Mouse (Mus musculus) neural tube, embryonic 14.5 days (tissue): Measurements from ENCODE around the gene Plekho2. TPM values are rescaled to one million over a fixed set of nuclear protein-coding genes. Genes with fewer than 3 reads are reported as not detected.
A peak's percentile ranks its signal among the peaks of the same experiment; 100 is the strongest.

Experiments used
- ATAC-seq: fragments of 200-750 bp; cut with Nextera tagmentation; 2 replicates; pipeline ENCODE4 v1.8.0; 2017; ENCODE audit warnings: low read depth, mild to moderate bottlenecking, moderate TSS enrichment, moderate library complexity
- H3K27ac ChIP-seq: fragments of 300-500 bp; sonication (generic); 2 replicates; pipeline ENCODE4 v1.5.1; 2014; ENCODE audit warnings: low read depth, mild to moderate bottlenecking, control low read depth, low read length, moderate library complexity, mixed read lengths
- H3K27me3 ChIP-seq: fragments of 300-500 bp; sonication (generic); 2 replicates; pipeline ENCODE4 v1.6.1; 2014; ENCODE audit warnings: low read length; ENCODE audit not compliant: control insufficient read depth, insufficient read depth
- H3K36me3 ChIP-seq: fragments of 300-500 bp; sonication (generic); 2 replicates; pipeline ENCODE4 v1.6.1; 2014; ENCODE audit warnings: low read length, mixed read lengths; ENCODE audit not compliant: control insufficient read depth, insufficient read depth
- H3K4me1 ChIP-seq: fragments of 300-500 bp; sonication (generic); 2 replicates; pipeline ENCODE4 v1.6.1; 2014; ENCODE audit warnings: low read length; ENCODE audit not compliant: control insufficient read depth, insufficient read depth
- H3K4me2 ChIP-seq: fragments of 300-500 bp; sonication (generic); 2 replicates; pipeline ENCODE4 v1.6.1; 2014; ENCODE audit warnings: mild to moderate bottlenecking, low read depth, low read length, control low read depth
- H3K4me3 ChIP-seq: fragments of 300-500 bp; sonication (generic); 2 replicates; pipeline ENCODE4 v1.5.1; 2014; ENCODE audit warnings: low read depth, low read length, control low read depth, mixed read lengths
- H3K9ac ChIP-seq: fragments of 300-500 bp; sonication (generic); replicated peaks from 2 replicates; pipeline ENCODE4 v1.6.1; 2014; ENCODE audit warnings: low read depth, mild to moderate bottlenecking, control low read depth, low read length, mixed read lengths
- H3K9me3 ChIP-seq: fragments of 300-500 bp; sonication (generic); 2 replicates; pipeline ENCODE4 v1.6.1; 2016; ENCODE audit warnings: low read length; ENCODE audit not compliant: control insufficient read depth
- WGBS: fragments of 180-500 bp; shearing (Covaris S2); extraction: QIAGEN DNeasy Blood & Tissue Kit; methylation state at CpG from one replicate; pipeline ENCODE4 v1.1.7; 2014; 5-methylcytosine and 5-hydroxymethylcytosine counted together
- polyA plus RNA-seq: library from polyadenylated mRNA; unstranded; fragments of >200 nt; fragmentation: Nextera tagmentation; extraction: Ambion mirVana; gene quantifications from 2 replicates; pipeline ENCODE4 v1.2.1, GENCODE M21; 2014

Plekho2 gene
- polyA plus RNA-seq, 1 experiment from 2014 or later: 2.4 TPM

GRCm38 (mm10) chr9:65589091-65589490, 9.3 kb upstream of the Plekho2 start:
- no peak for ATAC-seq
- no peaks in the 10 kb centered on the region for H3K36me3 ChIP-seq
- 93% methylated on average over 3 of the region's 3 CpGs for WGBS
- H3K27me3 ChIP-seq: no peaks in the 10 kb centered on the region
- no peak overlapping the region for H3K27ac ChIP-seq
- no peak overlapping the region for H3K9ac ChIP-seq
- H3K4me1 ChIP-seq: peaks cover 12% of the 10 kb centered on the region
- H3K4me3 ChIP-seq: no peak overlapping the region
- H3K9me3 ChIP-seq: no peaks in the 10 kb centered on the region
- no peak overlapping the region; the same call in 1 of the 2 replicates for H3K4me2 ChIP-seq

GRCm38 (mm10) chr9:65587573-65588358, 7.9 kb upstream of the Plekho2 start:
- ATAC-seq: peak; percentile 39; the same call in 1 of the 2 replicates
- WGBS: under 1% methylated on average over 64 of the region's 64 CpGs
- Histone ChIP-seq H3K4me1 (peaks cover 12% of the 10 kb centered on the region), H3K36me3 (no peaks in the 10 kb centered on the region), H3K27me3 (no peaks in the 10 kb centered on the region), H3K9ac (peak overlapping the region; percentile 53), H3K9me3 (no peaks in the 10 kb centered on the region), H3K27ac (no peak overlapping the region), H3K4me2 (peak overlapping the region; percentile 98), H3K4me3 (peak overlapping the region; percentile 41)

- no peaks in the 10 kb centered on the region for H3K36me3 ChIP-seq
- peak overlapping the region; percentile 41 for H3K4me3 ChIP-seq
- no peak overlapping the region for H3K27ac ChIP-seq
- H3K4me1 ChIP-seq: peaks cover 12% of the 10 kb centered on the region
- H3K9ac ChIP-seq: no peak overlapping the region
- peak overlapping the region; percentile 98 for H3K4me2 ChIP-seq
- H3K9me3 ChIP-seq: no peaks in the 10 kb centered on the region
- no peaks in the 10 kb centered on the region for H3K27me3 ChIP-seq
- WGBS: under 1% methylated on average over 6 of the region's 6 CpGs
- ATAC-seq: 0 out of 2 replicates have a peak, but pooled peaks have one; percentile 5
Observed at GRCm38 (mm10) chr9:65587270-65587572, 7.4 kb upstream of the Plekho2 start.

- Histone ChIP-seq H3K4me2 (peak within 1 kb of the TSS; percentile 98), H3K36me3 (no peaks in the 10 kb centered on the region), H3K4me1 (peaks cover 12% of the 10 kb centered on the region), H3K27me3 (no peaks in the 10 kb centered on the region), H3K27ac (no peak within 1 kb of the TSS), H3K9ac (peak within 1 kb of the TSS; percentile 53), H3K9me3 (no peaks in the 10 kb centered on the region), H3K4me3 (peak within 1 kb of the TSS; percentile 41)
- WGBS: 11% methylated on average over 28 of the region's 28 CpGs
- ATAC-seq: peak; percentile 89
Observed at GRCm38 (mm10) chr9:65586406-65587269, 6.8 kb upstream of the Plekho2 start, which contains the start of gene Pif1. Gene Pif1 (plus strand): TSS chr9:65587160.

GRCm38 (mm10) chr9:65583045-65583444, 3.2 kb upstream of the Plekho2 start:
- no peak overlapping the region for H3K4me2 ChIP-seq
- H3K27me3 ChIP-seq: no peaks in the 10 kb centered on the region
- H3K36me3 ChIP-seq: no peaks in the 10 kb centered on the region
- ATAC-seq: no peak
- no peak overlapping the region for H3K27ac ChIP-seq
- peaks cover 8% of the 10 kb centered on the region for H3K4me1 ChIP-seq
- no peak overlapping the region for H3K9ac ChIP-seq
- 34% methylated on average over 8 of the region's 8 CpGs for WGBS
- no peak overlapping the region for H3K4me3 ChIP-seq
- no peaks in the 10 kb centered on the region for H3K9me3 ChIP-seq

GRCm38 (mm10) chr9:65580401-65581256, 789 bp upstream of the Plekho2 start:
- H3K36me3 ChIP-seq: no peaks in the 10 kb centered on the region
- H3K27ac ChIP-seq: no peak overlapping the region
- peak overlapping the region; percentile 64 for H3K4me2 ChIP-seq
- 8% methylated on average over 19 of the region's 29 CpGs for WGBS
- H3K9me3 ChIP-seq: no peaks in the 10 kb centered on the region
- peak overlapping the region; percentile 52 for H3K4me3 ChIP-seq
- no peaks in the 10 kb centered on the region for H3K27me3 ChIP-seq
- peak; percentile 75 for ATAC-seq
- H3K4me1 ChIP-seq: no peaks in the 10 kb centered on the region; the same call in 1 of the 2 replicates
- peak overlapping the region; percentile 21; the same call in 1 of the 2 replicates for H3K9ac ChIP-seq

DNA sequence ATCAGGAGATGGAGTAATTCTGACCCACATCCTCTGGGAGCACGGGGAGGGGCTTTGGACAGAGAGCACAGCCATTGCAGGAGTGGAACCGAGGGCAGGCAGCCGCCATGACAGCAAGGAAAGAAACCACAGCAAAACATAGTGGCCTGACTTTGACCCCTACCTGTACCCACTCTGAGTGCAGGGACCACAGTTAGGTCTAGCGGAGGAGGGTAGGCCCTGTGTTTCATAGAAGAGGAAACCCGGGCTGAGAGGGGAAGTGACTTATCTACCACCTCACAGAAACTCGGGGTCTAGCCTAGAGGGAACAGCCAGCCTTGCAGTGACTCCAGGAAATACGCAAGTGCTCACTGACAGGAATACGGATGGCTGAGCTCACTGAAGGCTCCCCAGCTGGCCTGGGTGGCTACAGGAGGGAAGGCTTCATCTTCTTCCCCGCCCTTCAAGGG, 1.0 kb downstream of the Plekho2 start:
- Histone ChIP-seq H3K4me2 (peak overlapping the region; percentile 62; the same call in 1 of the 2 replicates), H3K27me3 (no peaks in the 10 kb centered on the region), H3K36me3 (no peaks in the 10 kb centered on the region), H3K9ac (no peak overlapping the region), H3K4me3 (peak overlapping the region; percentile 52; the same call in 1 of the 2 replicates), H3K4me1 (no peaks in the 10 kb centered on the region; the same call in 1 of the 2 replicates), H3K9me3 (no peaks in the 10 kb centered on the region), H3K27ac (no peak overlapping the region)
- ATAC-seq: no peak
- WGBS: 64% methylated on average over 9 of the region's 9 CpGs

DNA sequence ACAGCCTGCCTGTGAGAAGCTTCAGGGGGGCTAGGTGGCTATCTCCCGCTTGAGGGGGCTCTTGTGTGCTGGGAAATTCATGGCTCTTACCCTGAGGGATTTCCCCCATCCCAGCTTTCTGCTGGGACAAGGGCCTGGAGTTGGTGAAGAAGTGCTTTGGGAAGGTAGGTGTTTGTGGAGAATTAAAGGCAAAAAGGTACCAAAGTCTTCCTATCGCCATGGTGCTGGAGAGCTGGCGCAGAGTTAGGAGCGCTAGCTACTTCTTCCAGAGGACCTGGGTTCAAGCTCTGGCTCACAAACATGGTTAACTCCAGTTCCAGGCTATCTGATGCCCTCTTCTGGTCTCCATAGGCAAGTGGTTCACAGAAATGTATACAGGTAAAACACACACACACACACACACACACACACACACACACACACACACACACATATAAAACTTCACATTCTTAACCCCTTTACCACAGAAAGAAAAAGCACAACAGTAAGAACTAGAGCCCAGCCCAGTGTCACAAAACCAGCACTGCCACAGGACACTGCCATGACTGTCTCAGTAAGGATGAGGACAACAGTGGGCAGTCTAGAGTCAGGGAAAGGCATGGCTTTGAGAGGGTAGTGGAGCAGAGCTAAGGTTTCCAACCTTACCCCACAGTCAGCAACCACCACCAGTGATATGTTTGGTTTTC, 2.2 kb downstream of the Plekho2 start:
- no peaks in the 10 kb centered on the region for H3K36me3 ChIP-seq
- no peaks in the 10 kb centered on the region for H3K27me3 ChIP-seq
- H3K4me3 ChIP-seq: no peak overlapping the region
- WGBS: 88% methylated on average over 4 of the region's 4 CpGs
- no peaks in the 10 kb centered on the region for H3K9me3 ChIP-seq
- H3K4me2 ChIP-seq: no peak overlapping the region
- H3K9ac ChIP-seq: no peak overlapping the region
- no peak for ATAC-seq
- H3K4me1 ChIP-seq: no peaks in the 10 kb centered on the region; the same call in 1 of the 2 replicates
- H3K27ac ChIP-seq: no peak overlapping the region
